24 mouse cellular contexts compared by ENCODE assay signal in the genomic region with DNA sequence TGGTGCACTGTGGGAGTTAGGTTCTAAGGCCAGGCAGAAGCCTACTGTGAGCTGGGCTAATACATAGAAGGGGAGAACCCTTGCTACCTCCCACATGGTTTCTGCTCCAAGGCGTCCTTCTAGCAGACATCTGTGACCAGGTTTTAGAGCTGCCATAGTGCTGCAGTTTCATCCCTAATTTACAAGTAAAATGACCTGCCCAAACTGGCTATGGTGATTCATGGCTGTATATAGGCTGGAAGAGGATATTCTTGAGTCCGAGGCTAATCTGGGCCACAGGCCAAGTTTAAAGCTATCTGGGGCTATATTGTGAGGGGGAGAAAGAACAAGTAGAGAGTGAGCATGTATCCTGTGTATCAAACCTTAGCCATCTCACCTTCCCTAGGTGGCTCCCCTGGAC. TPM values are rescaled to one million over a fixed set of nuclear protein-coding genes. Genes with fewer than 3 reads are reported as not detected.
DNase-seq lines count a peak whose midpoint lies in the region; ATAC-seq and TF ChIP-seq lines count a peak whose summit lies in the region.
"Had no signal": no experiment of that assay in that cellular context is flagged by ENCODE, and none has a peak within 500 bp of the region (broad histone marks: within the 10 kb centered on the region; RNA-seq: fewer than 3 reads in every experiment).

No protein-coding gene starts in this region.

- H3K27me3 ChIP-seq in CH12.LX (replicated peaks), result no peaks in the 10 kb centered on the region
- H3K27me3 ChIP-seq: embryonic facial prominence, embryonic 15.5 days; heart, embryonic 15.5 days; intestine, embryonic 15.5 days; neural tube, embryonic 12.5 days; Patski had no signal

- no peak for TF ChIP-seq CTCF in CH12.LX (conservative IDR thresholded peaks at IDR 0.05 in 1 of 2, IDR thresholded peaks at IDR 0.05 in 1 of 2; ENCODE audit: low read depth in 2 of 2, low read length in 2 of 2)

- TF ChIP-seq RAD21 in CH12.LX (IDR thresholded peaks at IDR 0.05; ENCODE audit: low read depth, low read length), result no peak

- intact Hi-C loops in left cerebral cortex, postnatal 14 days (cut with DNase I), result no loop called here
- intact Hi-C loops in left cerebral cortex, postnatal 4 days (cut with DNase I), result no loop called here

- DNase-seq in frontal cortex, postnatal 10 days (ENCODE audit: low spot score in 2 of 2), result no peak
- DNase-seq in left cerebral cortex, postnatal 14 days (ENCODE audit: low spot score in 2 of 2), result peak; percentile 61 to 65
- no peak for DNase-seq in left cerebral cortex, postnatal 4 days
- DNase-seq in CH12.LX (ENCODE audit: extremely low read depth) (peak; percentile 76), adipocyte (ENCODE audit: low spot score) (no peak)
- DNase-seq in right cerebral cortex, postnatal 10 days (ENCODE audit: low spot score in 2 of 2), result peak; percentile 42 to 62
- DNase-seq: adrenal gland, adult 8-10 months; cerebellum, adult 8-10 months; gastrocnemius, adult 2 months; kidney, adult 8-10 months; kidney, postnatal 10 days; lung, postnatal 14 days; thymus, postnatal 14 days had no signal

- no peaks in the 10 kb centered on the region for H3K9me3 ChIP-seq in CH12.LX (replicated peaks; ENCODE audit: low read length)
- H3K9me3 ChIP-seq: embryonic facial prominence, embryonic 15.5 days; heart, embryonic 15.5 days; intestine, embryonic 15.5 days; neural tube, embryonic 12.5 days had no signal

- no peak overlapping the region for H3K27ac ChIP-seq in CH12.LX (ENCODE audit: insufficient read depth, low read depth)
- H3K27ac ChIP-seq: embryonic facial prominence, embryonic 15.5 days; gastrocnemius, adult 2 months; heart, embryonic 15.5 days; intestine, embryonic 15.5 days; neural tube, embryonic 12.5 days had no signal

- peaks cover 0 to 4% of the 10 kb centered on the region in 2 experiments for H3K36me3 ChIP-seq in CH12.LX (replicated peaks in 1 of 2; ENCODE audit: control insufficient read depth in 1 of 2, insufficient read depth in 1 of 2, low read length in 1 of 2)
- H3K36me3 ChIP-seq: embryonic facial prominence, embryonic 15.5 days; heart, embryonic 15.5 days; intestine, embryonic 15.5 days; neural tube, embryonic 12.5 days had no signal

- ATAC-seq in frontal cortex, adult (ENCODE audit: low TSS enrichment), result peak; percentile 81
- no peak for ATAC-seq in activated CD4-positive, CD25-positive, alpha-beta regulatory T cell, adult 4 months
- ATAC-seq: CD4-positive, CD25-positive, alpha-beta regulatory T cell, adult 4 months; forebrain, embryonic 14.5 days; hindbrain, embryonic 16.5 days; intestine, embryonic 15.5 days; Patski had no signal

- 0 out of 2 replicates have a peak overlapping the region, but pooled peaks have one; percentile 5 for H3K4me2 ChIP-seq in CH12.LX (ENCODE audit: insufficient read depth, low read depth, poor library complexity, severe bottlenecking)
- H3K4me2 ChIP-seq: embryonic facial prominence, embryonic 15.5 days; heart, embryonic 15.5 days; intestine, embryonic 15.5 days; midbrain, embryonic 11.5 days; neural tube, embryonic 12.5 days had no signal

- in situ Hi-C loops in CH12.LX (cut with MboI; ENCODE audit: low pct_ligation_motif_present, low pct_unique_long_range_greater_than_20kb, low sequenced_read_pairs), result no loop called here

- H3K79me2 ChIP-seq in CH12.LX (replicated peaks; ENCODE audit: control insufficient read depth, extremely low read depth, insufficient read depth, poor library complexity, severe bottlenecking), result no peaks in the 10 kb centered on the region

- no peak for TF ChIP-seq EP300 in CH12.LX (IDR thresholded peaks at IDR 0.05; ENCODE audit: low read length)

- no peak overlapping the region for H3K4me3 ChIP-seq in CH12.LX (replicated peaks in 1 of 3; ENCODE audit: low read depth in 2 of 3, low read length in 2 of 3, poor library complexity in 1 of 3)
- H3K4me3 ChIP-seq: embryonic facial prominence, embryonic 15.5 days; gastrocnemius, adult 2 months; heart, embryonic 15.5 days; intestine, embryonic 15.5 days; neural tube, embryonic 12.5 days had no signal

- peaks cover 5 to 32% of the 10 kb centered on the region in 2 experiments for H3K4me1 ChIP-seq in CH12.LX (ENCODE audit: control insufficient read depth in 1 of 2, insufficient read depth in 2 of 2)
- H3K4me1 ChIP-seq: embryonic facial prominence, embryonic 15.5 days; heart, embryonic 15.5 days; intestine, embryonic 15.5 days; neural tube, embryonic 12.5 days had no signal

- no peak overlapping the region for H3K9ac ChIP-seq in CH12.LX (ENCODE audit: insufficient read depth, low read depth)
- H3K9ac ChIP-seq: embryonic facial prominence, embryonic 15.5 days; heart, embryonic 15.5 days; intestine, embryonic 15.5 days; neural tube, embryonic 12.5 days had no signal

- dilution Hi-C loops in CH12.LX (cut with MboI; ENCODE audit: extremely low pct_ligation_motif_present, extremely low pct_unique_long_range_greater_than_20kb, low sequenced_read_pairs), result no loop called here

- no peak for TF ChIP-seq POLR2A in CH12.LX (IDR thresholded peaks at IDR 0.05; ENCODE audit: low read depth, low read length)

TF ChIP-seq in CH12.LX, 34 proteins besides CTCF, POLR2A, EP300 and RAD21:
- TF ChIP-seq USF1 (IDR thresholded peaks at IDR 0.05; ENCODE audit: low read depth, low read length), result no peak
- no peak for TF ChIP-seq CHD1 (IDR thresholded peaks at IDR 0.05; ENCODE audit: low read depth, low read length)
- no peak for TF ChIP-seq HCFC1 (IDR thresholded peaks at IDR 0.05; ENCODE audit: low read depth, low read length)
- no peak for TF ChIP-seq MYC (IDR thresholded peaks at IDR 0.05; ENCODE audit: low read depth, low read length)

RNA-seq across cellular contexts. Expression of a gene that starts 20.7 kb away (rescaled TPM):
- 1 to 10 TPM; 5.1 to 6.2 TPM for total RNA-seq in left cerebral cortex, postnatal 14 days (2021)
- 10 to 100 TPM; 25.8 to 26.3 TPM for total RNA-seq in left cerebral cortex, postnatal 4 days (2021)
- total RNA-seq in CH12.LX (2012; rRNA removed) (2.6 TPM in 2 replicates), CH12.LX (2014; rRNA removed) (1.3 and 1.5 TPM in 2 replicates)
- 1.6 and 1.9 TPM in 2 replicates for polyA plus RNA-seq in CH12.LX (2012; ENCODE audit: insufficient read length, low read depth)
- polyA plus RNA-seq in activated CD4-positive, CD25-positive, alpha-beta regulatory T cell, adult 4 months (2017; shearing (Covaris generic)), result under 1 TPM in 1 of 2 experiments, not detected in 1; 0.21 TPM

Comparison
In these comparisons a context has a peak if more than half of its experiments do, and no peak if none do; other contexts are left out.
1. DNase-seq: peak in left cerebral cortex, postnatal 14 days (2 of 2), CH12.LX (single experiment) and right cerebral cortex, postnatal 10 days (2 of 2); none in frontal cortex, postnatal 10 days (0 of 2), left cerebral cortex, postnatal 4 days (single experiment) and adipocyte (single experiment).